Mouse (Mus musculus): ENCODE results near the gene Idnk.
"Not testable (repeated sequence)": the region's sequence is repeated elsewhere in the genome, so short reads cannot be mapped to it uniquely, and the experiment has no call there.

The Idnk gene

GRCm38 (mm10) chr13:58146603-58147002, 10.8 kb upstream of the Idnk start:
- DNase-seq (ENCODE audit: low read depth, low spot score) = not testable (repeated sequence)

GRCm38 (mm10) chr13:58147760-58148159, 9.7 kb upstream of the Idnk start:
- no peak for DNase-seq (ENCODE audit: low read depth, low spot score)

- DNase-seq (ENCODE audit: low read depth, low spot score) = peak; percentile 84
Measured at GRCm38 (mm10) chr13:58148256-58148831, 9.1 kb upstream of the Idnk start.

- peak; percentile 51 for DNase-seq (ENCODE audit: low read depth, low spot score)
Measured at GRCm38 (mm10) chr13:58149033-58149558, 8.4 kb upstream of the Idnk start.

- no peak for DNase-seq (ENCODE audit: low read depth, low spot score)
Measured at GRCm38 (mm10) chr13:58149629-58150028, 7.8 kb upstream of the Idnk start.

GRCm38 (mm10) chr13:58150442-58150841, 7.0 kb upstream of the Idnk start:
- DNase-seq (ENCODE audit: low read depth, low spot score) = no peak

- no peak for DNase-seq (ENCODE audit: low read depth, low spot score)
Measured at GRCm38 (mm10) chr13:58156031-58156430, 1.4 kb upstream of the Idnk start.

GRCm38 (mm10) chr13:58157036-58157435, 413 bp upstream of the Idnk start:
- DNase-seq (ENCODE audit: low read depth, low spot score) = no peak

- peak; percentile 96 for DNase-seq (ENCODE audit: low read depth, low spot score)
Measured at GRCm38 (mm10) chr13:58158099-58158912, 857 bp downstream of the Idnk start.

GRCm38 (mm10) chr13:58160761-58161160, 3.3 kb downstream of the Idnk start:
- DNase-seq (ENCODE audit: low read depth, low spot score) = no peak

GRCm38 (mm10) chr13:58163343-58163742, 5.9 kb downstream of the Idnk start:
- DNase-seq (ENCODE audit: low read depth, low spot score) = no peak

- no peak for DNase-seq (ENCODE audit: low read depth, low spot score)
Measured at GRCm38 (mm10) chr13:58168119-58168518, 10.7 kb downstream of the Idnk start.

- DNase-seq (ENCODE audit: low read depth, low spot score) = no peak
Measured at GRCm38 (mm10) chr13:58176105-58176504, 18.7 kb downstream of the Idnk start.

GRCm38 (mm10) chr13:58177511-58178208, 20.2 kb downstream of the Idnk start:
- DNase-seq (ENCODE audit: low read depth, low spot score) = peak; percentile 64

GRCm38 (mm10) chr13:58181607-58182551, 24.4 kb downstream of the Idnk start:
- no peak for DNase-seq (ENCODE audit: low read depth, low spot score)

- DNase-seq (ENCODE audit: low read depth, low spot score) = no peak
Measured at GRCm38 (mm10) chr13:58184111-58184510, 26.7 kb downstream of the Idnk start.

GRCm38 (mm10) chr13:58186281-58186680, 28.8 kb downstream of the Idnk start:
- no peak for DNase-seq (ENCODE audit: low read depth, low spot score)

GRCm38 (mm10) chr13:58187751-58188150, 30.3 kb downstream of the Idnk start:
- no peak for DNase-seq (ENCODE audit: low read depth, low spot score)

GRCm38 (mm10) chr13:58188412-58188811, 31.0 kb downstream of the Idnk start:
- DNase-seq (ENCODE audit: low read depth, low spot score) = peak; percentile 85

- no peak for DNase-seq (ENCODE audit: low read depth, low spot score)
Measured at GRCm38 (mm10) chr13:58189473-58189872, 32.0 kb downstream of the Idnk start.

- DNase-seq (ENCODE audit: low read depth, low spot score) = no peak
Measured at GRCm38 (mm10) chr13:58191516-58191915, 34.1 kb downstream of the Idnk start.
